Mouse (Mus musculus) natural killer cell, adult 2 months (primary cell): ENCODE data around the gene Stc2.

Experiments used
- DNase-seq, 2 experiments: peaks; one replicate each; pipeline ENCODE4 v3.0.0; 2022; ENCODE audit warnings: low spot score in 2 of 2

The Stc2 gene

GRCm38 (mm10) chr11:31366421-31366820, 3.5 kb downstream of the Stc2 start:
- no peak for DNase-seq

DNA sequence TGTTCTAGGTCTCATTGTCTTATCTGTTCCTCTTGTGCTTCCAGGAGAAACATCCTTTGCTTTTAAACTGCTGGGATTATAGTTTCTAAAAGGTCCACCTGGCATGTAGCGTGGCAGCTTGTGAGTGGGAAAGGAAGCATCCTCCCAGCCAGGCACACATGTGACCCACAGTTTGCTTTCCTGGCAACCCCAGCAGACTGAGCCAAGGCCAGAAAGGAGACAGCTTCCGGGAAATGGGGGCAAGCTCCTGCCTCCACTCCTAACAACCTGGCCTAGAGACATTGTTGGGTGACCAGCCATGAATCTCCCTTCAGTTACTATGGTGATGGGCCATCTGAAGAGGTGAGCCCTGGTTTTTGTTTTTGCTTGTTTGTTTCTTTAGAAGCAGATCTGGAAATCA, 3.9 kb downstream of the Stc2 start:
- no peak for DNase-seq

DNA sequence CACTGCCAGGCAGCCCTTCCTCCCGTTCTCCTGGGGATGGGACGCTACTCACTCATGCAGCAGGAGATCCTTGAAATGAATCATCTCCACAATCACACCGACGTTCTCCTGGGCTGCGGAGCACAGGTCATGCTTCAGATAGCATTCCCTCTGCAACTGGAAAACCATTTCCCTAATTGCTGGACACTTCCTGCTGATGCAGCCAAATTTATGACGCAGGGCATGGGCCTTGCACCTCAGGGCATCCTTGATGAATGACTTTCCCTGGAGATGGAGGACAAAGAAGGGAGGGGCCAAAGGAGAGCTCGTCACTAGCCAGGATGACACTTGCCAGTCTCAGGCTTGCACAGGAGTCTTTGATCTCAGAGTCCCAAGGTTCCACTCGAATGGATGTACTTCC, 4.6 kb downstream of the Stc2 start:
- no peak for DNase-seq

DNA sequence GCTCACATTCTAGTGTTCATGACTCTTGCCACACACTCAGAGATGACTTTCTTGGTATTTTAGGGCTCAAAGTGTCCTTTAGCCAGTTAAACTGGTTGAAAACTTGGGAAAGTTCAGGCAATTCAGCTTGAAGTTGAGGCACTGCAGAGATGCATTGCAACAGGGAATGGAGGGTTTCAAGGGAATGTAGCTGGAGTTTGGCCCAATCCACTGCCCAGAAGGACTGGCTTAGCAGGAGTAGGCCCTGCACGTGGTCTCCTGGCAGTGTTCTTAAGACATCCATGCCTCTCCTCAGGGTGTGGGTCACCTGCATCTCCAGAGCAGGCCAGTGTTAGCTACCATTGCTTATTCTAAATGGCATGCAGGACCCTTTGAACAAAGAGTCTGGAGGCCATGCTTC, 7.0 kb downstream of the Stc2 start:
- no peak for DNase-seq

DNA sequence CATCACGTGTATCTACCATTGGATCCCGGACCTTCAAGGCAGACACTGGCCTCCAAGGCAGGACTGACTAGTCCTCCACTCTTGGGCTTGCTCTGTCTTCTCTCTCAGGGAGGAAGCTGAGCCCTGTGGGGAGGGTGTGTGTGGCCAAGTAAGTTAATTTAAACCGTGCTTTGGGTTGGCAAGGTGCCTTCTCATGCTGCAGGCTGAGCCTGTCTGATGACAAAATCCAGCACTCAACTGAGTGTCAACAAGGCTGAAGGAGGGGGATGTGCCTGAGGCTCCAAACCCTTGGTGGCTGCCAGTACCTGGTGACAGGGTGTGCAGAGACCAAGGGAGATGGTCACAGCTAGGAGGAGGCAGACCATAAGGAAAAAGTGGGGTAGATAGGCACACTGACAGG, 7.5 kb downstream of the Stc2 start:
- no peak for DNase-seq

- no peak for DNase-seq
Measured at GRCm38 (mm10) chr11:31361047-31361446, 8.8 kb downstream of the Stc2 start.

DNA sequence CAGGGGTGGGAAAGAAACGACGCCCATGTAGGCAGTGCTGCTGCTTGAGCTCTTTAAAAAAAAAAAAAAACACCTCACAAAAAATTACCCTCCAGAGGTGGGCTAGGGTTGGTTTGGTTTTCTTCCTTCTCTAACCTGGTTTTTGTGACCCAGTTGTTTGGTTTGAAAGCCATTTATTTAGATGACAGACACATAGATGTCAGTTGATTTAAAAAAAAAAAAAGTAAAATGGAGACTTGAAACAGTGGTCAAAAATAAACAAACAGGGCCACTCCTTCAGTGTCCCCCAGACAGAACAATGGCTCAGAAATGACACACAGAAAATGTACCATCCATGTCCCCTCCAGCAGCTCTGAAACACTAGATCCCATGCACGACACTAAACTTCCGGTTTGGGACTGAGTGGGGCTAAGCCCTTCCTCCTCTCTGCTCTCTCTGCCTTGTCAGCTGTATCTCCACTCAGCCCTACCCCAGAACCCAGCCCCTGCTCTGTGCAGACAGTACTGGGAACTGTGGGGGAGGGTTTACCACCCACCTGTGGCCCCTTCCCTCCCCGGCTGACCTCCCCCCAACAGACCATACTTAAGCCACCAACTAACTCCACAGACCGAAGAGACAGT, 10.5 kb downstream of the Stc2 start:
- no peak for DNase-seq

- no peak for DNase-seq
Measured at GRCm38 (mm10) chr11:31358453-31358852, 11.4 kb downstream of the Stc2 start.

DNA sequence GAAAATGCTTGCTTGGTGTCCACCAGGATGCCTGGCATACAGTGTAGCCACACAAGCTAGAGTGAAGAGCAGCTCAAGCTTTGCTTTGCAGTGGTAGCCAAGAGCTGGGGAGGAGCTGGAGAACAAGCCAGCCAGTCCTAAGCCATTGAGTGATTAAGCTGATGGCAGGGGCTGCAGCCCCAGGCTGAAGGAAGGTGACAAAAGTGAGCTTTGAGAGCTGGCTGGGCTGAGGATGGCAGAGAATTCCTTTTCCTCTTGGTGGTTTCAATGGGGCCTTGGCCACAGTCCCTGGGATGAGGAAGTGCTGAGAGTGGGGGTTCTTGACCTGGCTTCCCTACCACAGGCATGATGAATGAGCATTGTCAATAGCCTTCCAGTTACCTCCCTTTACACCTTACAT, 13.0 kb downstream of the Stc2 start:
- DNase-seq: no peak

GRCm38 (mm10) chr11:31355737-31356136, 14.1 kb downstream of the Stc2 start:
- DNase-seq: no peak

GRCm38 (mm10) chr11:31354514-31354913, 15.4 kb downstream of the Stc2 start:
- DNase-seq: no peak
